Mouse (Mus musculus): ENCODE data around the gene Nvl.

Nvl gene

DNA sequence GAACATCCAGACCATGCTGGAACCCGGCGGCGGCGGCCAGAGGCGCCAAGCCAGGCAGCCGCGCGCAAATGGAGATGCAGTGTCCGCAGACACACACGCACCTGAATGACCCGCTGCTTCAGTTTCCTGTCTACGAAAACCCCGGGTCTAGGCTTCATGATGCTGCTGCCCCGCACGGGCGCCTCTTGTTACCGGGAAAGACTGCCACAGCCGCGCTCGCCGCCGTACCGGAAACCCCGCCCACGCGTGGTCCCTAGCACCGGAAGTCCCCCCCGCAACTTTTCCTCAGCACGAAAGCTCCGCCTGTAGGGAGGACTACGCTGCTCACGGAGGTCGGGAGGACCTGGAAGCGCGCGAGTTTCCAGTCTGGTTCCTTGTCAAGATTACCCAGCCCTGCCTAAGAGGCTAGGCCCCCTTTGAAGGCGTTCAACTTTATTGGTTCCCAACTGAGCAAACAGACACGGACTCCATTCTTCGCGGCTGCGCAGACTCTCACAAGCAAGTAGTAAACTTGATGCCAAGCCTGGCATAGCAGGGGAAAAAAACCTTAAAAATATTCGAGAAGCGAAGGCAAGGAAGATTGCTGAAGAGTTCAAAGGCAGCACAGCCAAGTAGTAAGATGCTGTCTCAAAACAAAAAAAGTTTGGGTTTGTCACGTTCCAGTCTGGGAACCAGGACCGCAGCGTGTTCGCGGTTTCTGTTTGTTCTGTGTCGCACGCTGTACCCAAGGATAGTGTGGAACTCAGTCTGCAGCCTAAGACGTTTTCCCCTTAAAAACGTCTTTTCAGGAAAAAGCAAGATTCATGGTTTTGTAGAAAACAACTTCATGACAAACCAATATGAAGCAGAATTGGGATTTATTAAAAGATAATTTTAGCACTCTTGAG is at the start of gene Nvl, which contains the start of gene Cnih4:
Gene Nvl, minus strand, starts transcription at position 255 of the 887 bp plus-strand sequence.
Gene Cnih4, plus strand, starts transcription at position 744 of the 887 bp plus-strand sequence.
- DNase-seq = peak; percentile 92

DNA sequence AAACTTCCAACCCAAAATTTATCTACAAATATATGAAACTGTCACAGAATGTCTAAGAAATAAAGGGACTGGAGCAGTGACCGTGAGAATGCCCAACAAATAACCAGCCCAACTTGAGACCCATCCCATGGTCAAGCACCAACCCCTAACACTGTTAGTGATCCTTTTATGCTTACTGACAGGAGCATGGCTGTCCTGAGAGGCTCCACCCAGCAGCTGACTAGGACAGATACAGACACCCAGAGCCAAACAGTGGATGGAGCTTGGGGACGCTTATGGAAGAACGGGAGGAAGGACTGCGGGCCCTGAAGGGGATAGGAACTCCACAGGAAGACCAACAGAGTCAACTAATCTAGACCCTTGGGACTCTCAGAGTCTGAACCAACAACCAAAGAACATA is 44.9 kb upstream of the Nvl start:
- DNase-seq = no peak

DNA sequence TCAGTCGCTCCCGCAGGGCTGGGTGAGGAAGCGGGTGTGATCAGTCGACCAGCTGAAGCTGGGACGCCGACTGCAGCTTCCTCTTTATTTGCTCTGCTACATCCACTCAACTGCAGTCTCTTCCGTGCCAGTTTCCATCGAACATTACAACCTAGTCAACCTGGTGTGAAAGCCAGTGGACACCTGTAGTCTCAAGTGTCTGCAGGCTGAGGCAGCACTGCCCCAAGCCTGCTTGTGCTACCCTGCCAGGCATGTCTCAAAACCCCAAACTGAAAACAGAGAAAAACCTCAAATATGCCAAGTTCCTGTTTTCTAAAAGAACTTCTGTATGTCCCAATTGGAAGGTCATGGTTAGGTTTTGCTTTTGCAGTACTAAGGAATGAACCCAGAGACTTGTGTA is 26.2 kb upstream of the Nvl start:
- DNase-seq = no peak

DNA sequence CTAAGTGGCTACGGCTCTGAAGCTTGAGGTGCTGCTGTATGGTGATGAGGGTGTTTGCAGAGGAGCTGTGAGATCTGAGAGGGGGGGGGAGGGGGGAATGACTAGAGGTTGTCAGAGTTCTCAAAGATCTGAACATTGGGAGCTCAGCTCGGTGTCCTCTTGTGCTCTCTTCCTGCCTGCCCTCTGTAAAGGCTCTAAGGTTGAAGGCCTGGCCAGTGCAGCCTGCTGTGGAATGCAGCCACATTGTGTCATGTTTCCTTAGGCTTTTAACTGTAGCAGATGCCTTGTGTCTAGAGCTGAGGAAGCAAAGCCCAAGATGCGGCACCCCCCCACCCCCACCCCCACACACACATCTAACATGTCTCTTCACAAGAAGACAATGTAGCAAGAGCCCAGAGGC is 24.4 kb upstream of the Nvl start:
- no peak for DNase-seq

DNA sequence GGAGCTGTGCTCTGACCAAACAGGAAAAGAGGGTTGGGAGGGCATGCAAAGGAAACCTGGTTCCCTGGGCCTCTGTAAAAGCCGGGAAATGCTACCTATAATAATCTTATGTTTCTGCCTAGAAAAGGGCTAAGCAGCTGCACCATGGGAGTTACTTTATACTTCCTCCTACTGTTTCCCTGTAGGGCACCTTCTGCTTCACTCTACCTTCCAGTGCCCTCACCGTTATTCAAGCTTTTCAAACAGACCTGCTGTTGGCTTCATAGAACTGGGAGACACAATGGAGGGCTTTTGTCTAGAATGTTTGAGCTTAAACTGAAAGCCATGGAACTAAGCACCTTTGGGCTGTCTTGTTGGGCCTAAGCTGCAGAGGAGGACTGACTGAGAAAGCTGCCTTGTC is 23.8 kb upstream of the Nvl start:
- no peak for DNase-seq

DNA sequence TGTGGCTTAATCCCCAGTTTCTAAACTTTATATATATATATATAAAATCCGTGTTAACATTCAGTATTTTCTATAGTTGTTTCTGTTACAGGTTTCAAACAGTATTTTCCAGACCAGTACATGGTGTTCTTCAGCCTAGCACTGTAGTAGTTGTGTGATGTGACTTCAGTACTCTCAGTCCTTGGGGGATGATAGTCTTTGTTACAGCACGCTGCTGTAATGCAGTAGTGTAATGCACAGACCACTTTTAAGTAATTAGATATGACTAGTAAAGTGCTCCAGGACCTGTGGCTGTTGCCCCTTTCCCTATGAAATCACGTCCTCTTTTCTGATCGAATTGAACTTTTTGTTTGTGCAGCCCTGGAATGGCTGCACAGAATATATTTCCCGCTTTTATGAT is 7.5 kb upstream of the Nvl start:
- DNase-seq = no peak

DNA sequence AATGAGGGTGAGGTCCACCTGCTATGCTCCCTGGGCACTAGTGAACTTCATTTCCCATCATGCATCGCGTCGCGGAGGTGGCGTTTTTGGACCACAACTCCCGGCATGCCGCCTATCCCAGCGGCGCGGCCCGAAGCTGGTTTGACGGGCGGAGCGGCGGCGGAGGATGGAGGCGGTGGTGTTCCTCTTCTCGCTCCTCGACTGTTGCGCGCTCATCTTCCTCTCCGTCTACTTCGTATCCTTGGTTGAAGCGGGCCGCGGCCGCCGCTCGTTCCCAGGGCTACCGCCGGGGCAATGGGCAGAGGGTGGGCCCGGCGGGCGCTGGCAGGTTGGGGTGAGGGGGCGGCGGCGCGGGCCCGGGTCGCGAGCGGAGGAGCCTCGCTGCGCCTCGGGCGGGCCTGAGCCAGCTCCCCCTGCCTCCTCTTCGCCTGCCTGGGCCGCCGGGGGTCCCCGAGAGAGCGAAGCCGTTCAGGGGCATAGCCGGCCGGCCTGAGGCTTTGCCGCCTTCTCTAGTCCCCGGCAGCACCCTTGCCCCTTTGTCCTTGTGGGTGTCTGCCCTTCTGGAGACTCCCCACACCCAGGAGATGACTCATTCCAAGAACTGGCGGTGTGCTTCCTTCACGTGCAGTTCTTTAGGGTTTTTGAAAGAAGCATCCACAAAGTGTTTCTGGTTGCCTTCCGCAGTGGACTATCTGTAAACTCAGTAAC is 7.0 kb upstream of the Nvl start:
- peak; percentile 93 for DNase-seq

DNA sequence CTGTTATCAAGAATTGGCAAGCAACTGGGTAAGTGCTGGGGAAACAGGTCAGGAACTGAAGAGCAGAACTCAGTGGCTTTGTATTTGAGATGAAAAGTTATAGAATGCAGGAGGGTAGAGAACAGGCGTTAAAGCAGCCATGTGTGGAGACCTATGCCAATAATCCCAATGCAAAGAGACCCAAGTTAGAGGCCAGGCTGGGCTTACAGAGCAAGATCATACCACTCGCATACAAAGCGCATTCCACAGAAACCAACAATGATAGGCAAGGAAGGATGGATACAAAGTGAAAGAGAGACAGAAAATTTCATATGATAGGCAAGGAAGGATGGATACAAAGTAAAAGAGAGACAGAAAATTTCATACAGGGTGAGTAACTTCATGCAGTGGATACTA is 6.4 kb upstream of the Nvl start:
- no peak for DNase-seq

DNA sequence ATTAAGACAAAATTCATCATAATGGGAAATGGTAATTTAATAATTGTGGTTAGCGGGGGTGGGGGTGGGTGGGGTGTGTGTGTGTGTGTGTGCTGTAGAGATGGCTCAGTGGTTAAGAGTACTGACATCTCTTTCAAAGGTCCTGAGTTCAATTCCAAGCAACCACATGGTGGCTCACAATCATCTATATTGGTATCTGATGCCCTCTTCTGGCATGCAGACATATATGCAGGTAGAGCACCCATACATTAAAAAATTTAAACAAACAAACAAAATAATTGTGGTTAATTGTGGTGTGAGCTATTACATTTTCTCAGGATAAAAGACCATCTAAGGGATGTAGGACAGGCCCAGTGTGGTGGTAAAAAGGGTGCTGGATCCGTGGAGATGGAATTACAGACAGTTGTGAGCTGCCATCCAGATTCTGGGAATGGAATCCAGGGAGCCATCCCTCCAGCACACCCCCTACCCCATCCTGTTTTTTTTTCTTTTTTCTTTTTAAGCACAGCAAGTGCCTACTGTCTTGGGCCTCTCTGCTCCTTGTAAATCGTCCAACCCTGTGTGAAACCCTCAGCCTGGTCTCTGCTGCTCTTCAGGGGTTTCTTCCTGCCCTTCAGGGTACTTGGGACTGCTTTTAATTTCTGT is 5.5 kb upstream of the Nvl start:
- DNase-seq = no peak

DNA sequence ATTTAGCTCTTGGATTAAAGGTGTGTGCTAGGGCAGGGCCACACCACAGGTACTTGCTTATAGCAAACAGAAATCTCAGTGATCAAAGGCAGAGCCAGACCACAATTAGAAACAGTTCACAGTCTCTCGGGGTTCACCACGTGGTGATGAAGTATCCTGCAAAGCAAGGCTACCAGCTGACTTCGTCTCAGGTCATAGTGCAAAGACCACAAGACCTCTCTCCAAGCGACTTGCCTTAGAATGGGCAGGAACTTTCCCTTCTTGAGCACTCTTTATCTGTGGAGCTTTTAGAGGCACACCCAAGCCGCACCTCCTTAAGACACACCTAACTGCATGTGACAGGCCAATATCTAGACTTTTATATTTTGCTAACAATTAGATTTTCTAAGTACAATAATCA is 4.5 kb upstream of the Nvl start:
- no peak for DNase-seq

DNA sequence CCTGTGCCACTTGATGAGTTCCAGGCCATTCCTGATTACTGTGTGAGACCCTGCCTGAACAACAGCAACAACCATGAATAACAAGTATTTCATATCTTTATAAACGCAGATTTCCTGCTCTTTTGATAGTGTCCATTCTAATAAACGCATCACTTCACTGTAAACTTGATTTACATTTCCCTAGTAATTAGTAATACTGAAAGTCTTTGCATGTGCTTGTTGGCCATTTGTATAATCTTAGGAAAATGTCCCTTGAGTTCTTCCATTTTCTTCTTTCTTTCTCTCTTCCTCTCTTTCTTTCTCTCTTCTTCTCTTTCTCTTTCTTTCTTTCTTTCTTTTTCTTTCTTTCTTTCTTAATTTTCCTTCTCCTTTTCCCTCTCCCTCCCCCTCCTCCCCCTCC is 2.2 kb upstream of the Nvl start:
- DNase-seq = no peak

DNA sequence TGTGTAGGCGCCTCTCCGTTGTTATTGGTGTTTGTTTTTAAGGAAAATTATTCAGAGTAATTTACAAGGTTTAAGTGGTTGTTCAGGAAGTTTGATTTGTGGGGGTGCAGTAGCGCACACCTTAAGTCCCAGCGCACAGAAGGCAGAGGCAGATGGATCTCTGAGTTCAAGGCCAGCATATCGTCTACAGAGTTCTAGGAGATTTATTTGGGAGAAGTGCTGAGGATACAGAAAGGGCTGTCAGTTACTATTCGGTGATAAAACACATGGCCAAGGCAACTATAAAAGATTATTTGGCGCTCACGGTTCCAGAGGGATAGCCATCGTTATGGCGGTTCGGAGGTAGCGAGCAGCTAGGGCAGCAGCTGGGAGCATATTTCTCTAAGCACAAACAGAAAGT is 962 bp upstream of the Nvl start:
- no peak for DNase-seq

DNA sequence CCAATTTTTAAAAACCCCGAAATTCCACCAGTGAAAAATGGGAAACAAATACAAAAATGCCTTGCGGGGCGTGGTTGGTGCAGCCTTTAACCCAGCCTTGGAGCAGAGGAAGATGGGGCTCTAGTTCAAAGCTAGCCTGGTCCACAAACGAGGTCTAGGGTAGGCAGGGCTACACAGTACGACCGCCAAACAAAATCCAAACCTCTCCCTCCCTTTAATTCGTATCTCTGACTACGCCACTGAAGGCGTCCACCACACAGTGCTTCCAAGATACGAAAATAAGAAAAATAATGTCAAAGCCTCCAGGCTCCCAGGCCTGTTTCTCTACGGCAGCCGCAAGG is 425 bp downstream of the Nvl start:
- no peak for DNase-seq

DNA sequence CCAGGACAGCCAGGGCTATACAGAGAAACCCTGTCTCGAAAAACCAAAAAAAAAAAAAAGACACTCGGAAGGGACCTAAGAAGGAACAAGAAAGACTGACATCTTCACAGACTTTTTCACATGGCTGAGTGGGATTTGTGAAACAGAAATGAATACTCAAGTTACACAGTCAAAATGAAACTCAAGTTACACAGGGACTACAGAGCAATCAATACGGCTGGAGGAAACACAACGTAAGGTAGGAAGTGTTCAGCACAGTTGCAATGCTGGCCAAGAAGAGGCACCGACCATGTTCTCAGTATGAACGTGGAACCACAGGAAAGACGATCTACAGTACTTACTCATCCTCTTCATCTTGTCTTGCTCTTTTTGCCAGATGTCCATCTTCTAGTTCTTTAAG is 5.3 kb downstream of the Nvl start:
- no peak for DNase-seq

DNA sequence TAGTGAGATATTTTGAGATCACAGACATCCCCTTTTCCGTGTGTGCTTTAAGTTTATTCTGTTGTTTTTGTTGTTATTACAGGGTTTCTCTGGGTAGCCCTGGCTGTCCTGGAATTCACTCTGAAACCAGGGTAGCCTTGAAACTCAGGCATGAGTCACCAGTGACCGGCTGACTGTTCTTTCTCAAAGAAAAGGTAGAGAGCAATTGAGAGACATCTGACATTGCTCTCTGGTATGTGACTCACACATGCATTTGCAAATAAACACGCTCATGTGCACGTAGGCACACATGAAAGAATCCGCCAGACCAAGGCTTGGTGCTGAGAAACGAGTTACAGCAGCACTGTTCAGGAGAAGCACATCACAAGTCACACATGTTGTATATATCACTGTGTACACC is 12.1 kb downstream of the Nvl start:
- DNase-seq = no peak

DNA sequence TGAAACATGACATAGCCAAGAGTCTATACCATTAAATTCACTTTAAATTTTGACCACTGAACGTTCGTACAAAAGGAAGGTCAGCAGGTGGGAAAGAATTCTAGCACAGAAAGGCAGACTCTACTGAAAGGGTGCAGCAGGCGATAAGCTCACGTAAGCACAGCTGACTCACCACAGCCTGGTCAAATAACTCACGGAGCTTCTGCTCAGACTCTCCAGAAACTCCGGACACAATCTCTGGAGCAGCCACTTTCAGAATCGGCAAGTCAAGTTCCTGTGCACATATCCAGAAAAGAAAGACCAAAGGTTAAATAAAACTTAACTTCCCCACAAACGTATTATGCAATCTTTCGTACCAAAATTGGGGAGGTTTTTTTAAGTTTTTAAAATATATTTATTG is 17.2 kb downstream of the Nvl start:
- no peak for DNase-seq

DNA sequence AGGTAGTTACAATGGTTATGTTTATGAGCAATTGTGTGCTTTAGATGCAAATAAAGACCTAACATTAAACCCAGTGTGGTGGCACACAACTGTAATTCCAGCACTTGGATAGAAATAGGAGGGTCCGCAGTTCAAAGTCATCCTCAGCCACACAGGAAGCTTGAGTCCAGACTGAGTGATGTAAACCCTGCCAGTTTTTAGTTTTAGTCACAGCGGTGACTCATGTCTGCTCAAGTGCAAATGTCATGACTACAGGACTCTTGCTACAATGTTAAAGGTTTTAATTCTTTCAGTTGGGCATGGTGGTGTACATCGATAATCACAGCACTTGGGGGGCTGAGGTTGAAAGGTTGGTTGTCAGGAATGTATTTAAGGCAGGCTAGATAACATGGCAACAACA is 18.1 kb downstream of the Nvl start:
- no peak for DNase-seq

DNA sequence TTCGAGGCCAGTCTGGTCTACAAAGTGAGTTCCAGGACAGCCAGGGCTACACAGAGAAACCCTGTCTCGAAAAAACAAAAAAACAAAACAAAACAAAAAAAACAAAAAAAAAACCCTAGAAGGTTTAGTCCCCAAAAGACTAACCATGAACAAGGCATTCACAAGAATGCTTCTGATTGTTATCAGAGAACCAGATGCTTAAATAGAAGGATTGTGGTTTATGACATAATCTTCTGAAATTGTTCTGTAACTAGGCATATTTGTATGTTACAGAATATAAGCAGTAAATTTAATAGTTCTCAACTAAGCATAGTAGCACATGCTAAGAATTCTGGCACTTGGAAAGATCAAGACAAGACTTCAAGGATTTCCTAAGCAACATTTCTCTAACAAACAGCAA is 19.9 kb downstream of the Nvl start:
- DNase-seq = no peak

DNA sequence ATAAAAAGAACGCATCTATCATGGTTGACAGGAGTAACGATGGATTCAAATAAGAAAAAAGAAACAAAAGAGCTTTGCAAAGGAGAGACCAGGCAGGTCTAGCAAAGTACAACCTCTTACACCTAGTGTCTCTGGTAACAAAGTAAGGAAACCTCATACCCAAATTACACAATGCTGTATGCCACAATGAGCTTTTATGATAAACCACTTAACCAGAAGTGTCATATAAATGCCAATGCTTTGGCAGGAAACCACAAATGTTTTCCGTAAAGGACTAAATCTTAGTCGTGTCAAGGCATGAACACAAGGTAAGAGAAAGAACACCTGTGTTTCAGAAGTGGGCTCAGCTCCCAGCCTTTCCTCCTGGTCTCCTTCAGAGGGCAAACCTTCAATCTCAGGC is 26.9 kb downstream of the Nvl start:
- DNase-seq = no peak

DNA sequence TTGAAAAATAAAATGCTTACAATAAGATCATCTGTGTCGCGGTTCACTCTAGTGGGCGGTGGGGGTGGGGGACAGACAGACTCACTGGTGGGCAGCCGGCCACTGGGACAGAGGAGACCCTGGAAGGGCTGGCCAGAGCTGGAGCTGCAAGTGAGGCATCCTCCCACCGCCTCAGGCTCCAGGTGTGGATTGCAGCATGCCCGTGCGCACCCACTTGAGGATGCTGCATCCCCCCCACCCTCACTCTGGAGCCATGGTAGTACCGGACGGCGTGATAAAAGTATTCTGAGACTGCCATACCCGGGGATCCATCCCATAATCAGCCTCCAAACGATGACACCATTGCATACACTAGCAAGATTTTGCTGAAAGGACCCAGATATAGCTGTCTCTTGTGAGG is 54.0 kb downstream of the Nvl start:
- no peak for DNase-seq

DNA sequence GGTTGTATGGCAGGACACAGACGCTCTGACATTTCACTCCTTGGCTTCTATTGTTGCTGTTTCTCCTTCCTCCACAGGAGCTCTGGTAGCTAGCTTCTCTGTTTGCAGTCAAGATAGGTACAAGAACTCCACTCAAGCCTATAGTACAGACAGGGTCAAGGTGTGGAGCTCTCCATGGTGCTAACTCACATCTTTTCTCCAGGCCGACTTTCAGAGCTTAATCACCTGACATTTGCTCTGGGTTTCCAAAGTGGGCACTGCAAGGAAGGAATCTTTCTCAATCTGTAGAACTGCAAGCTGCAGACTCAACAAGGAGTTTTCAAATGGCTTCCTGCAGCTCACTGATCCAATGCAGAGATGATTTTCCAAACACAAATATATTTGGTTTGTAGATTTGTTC is 60.0 kb downstream of the Nvl start:
- peak; percentile 8 for DNase-seq

DNA sequence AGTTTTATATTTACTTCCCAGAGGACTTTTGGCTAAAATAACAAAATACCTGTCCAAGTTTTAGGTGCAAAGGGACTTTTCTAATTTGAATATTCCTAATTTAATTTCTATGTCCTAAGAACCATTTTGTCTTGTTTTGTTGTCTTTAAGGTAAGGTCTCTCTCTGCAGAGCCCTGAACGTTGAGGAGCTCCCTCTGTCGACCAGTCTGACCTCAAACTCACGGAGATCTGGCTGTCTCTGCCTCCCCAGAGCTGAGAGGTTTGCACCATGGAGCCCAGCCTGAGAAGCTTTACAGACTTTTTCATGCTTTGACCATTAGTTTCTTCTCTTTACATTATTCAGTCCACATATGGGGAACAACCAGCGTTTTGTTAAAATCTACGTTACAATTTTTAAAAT is 70.9 kb downstream of the Nvl start:
- no peak for DNase-seq

DNA sequence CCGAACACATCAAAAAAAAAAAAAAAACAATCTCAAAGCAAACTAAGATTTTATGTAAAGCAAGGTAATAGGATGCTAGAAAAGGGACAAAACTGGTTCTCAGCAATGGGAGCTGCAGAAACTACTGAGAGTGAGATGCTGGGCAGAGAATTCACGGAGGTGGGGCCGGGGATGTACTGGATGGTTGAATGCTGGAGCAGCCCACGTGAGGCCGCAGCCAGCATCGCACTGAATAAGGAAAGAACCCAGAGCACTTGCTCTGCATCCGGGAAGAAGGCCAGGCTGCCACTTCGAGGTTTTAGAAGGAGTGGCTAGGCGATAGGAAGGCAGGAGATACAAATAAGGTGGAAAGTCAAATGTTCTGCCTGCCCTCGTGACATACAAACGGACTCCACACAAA is 74.3 kb downstream of the Nvl start:
- no peak for DNase-seq

DNA sequence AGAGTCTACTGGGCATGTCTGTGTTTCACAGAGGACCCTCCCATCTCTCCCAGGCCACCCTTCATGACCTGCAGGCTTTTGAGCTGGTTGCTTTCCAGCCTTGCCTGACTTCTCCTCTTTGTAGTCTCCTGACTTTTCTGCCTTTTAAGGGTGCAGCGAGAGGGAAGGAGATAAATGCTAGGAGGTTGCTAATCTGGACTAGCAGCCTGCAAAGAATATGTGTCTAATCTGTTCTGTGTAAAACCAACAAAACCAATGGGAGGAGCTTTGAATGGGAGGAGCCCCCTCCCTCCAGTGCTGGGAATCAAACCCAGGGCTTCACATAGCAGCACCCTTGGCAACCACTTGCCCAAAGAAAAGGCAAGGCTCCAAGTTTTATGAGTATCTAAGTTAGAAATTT is 75.7 kb downstream of the Nvl start:
- no peak for DNase-seq

Data from lung, postnatal 14 days (tissue).